ENCODE assay signal across 7 mouse cellular contexts in genomic region chr3:142708849-142709419, GRCm38 (mm10). TPM values are rescaled to one million over a fixed set of nuclear protein-coding genes. Genes with fewer than 3 reads are reported as not detected.
A peak's percentile ranks its signal among the peaks of the same experiment; 100 is the strongest.
DNase-seq lines count a peak whose midpoint lies in the region; ATAC-seq lines count a peak whose summit lies in the region.

No protein-coding gene starts in this region.

- no peak overlapping the region for H3K4me3 ChIP-seq in forebrain, embryonic 13.5 days
- no peak overlapping the region for H3K4me3 ChIP-seq in hindbrain, embryonic 15.5 days

- H3K9ac ChIP-seq in forebrain, embryonic 13.5 days: no peak overlapping the region
- H3K9ac ChIP-seq in hindbrain, embryonic 15.5 days: no peak overlapping the region

- no peaks in the 10 kb centered on the region for H3K36me3 ChIP-seq in forebrain, embryonic 13.5 days (ENCODE audit: poor library complexity, severe bottlenecking)
- no peaks in the 10 kb centered on the region for H3K36me3 ChIP-seq in hindbrain, embryonic 15.5 days

- WGBS in forebrain, embryonic 13.5 days: 50% methylated on average over 13 of the region's 13 CpGs
- WGBS in hindbrain, embryonic 15.5 days: 49% methylated on average over 13 of the region's 13 CpGs

- peak; percentile 87 for DNase-seq in NIH3T3 (ENCODE audit: low read depth)
- DNase-seq in c-Kit-positive CD71-positive TER-119-positive erythroid progenitor cells, embryonic 14.5 days (ENCODE audit: low spot score): peak; percentile 58
- peak; percentile 57 to 78 for DNase-seq in layer of hippocampus, postnatal 14 days (ENCODE audit: low spot score in 2 of 2)
- peak; percentile 83 for DNase-seq in lung, postnatal 14 days
- DNase-seq in right cerebral cortex, adult 18-20 months: peak; percentile 75

- no peak overlapping the region for H3K4me2 ChIP-seq in forebrain, embryonic 13.5 days
- H3K4me2 ChIP-seq in hindbrain, embryonic 15.5 days: no peak overlapping the region

- no peaks in the 10 kb centered on the region for H3K27me3 ChIP-seq in forebrain, embryonic 13.5 days
- H3K27me3 ChIP-seq in hindbrain, embryonic 15.5 days: no peaks in the 10 kb centered on the region

- peaks cover 6% of the 10 kb centered on the region; the same call in 1 of the 2 replicates for H3K9me3 ChIP-seq in forebrain, embryonic 13.5 days (replicated peaks)
- no peaks in the 10 kb centered on the region for H3K9me3 ChIP-seq in hindbrain, embryonic 15.5 days

- no peak overlapping the region for H3K27ac ChIP-seq in forebrain, embryonic 13.5 days
- H3K27ac ChIP-seq in hindbrain, embryonic 15.5 days (replicated peaks): no peak overlapping the region

- ATAC-seq in forebrain, embryonic 13.5 days: peak; percentile 73
- ATAC-seq in hindbrain, embryonic 15.5 days (ENCODE audit: low FRiP score, low read depth): peak; percentile 46; the same call in 1 of the 2 replicates

- H3K4me1 ChIP-seq in forebrain, embryonic 13.5 days: no peaks in the 10 kb centered on the region
- H3K4me1 ChIP-seq in hindbrain, embryonic 15.5 days (replicated peaks): peaks cover 6% of the 10 kb centered on the region

RNA-seq across cellular contexts. Expression of gene Kyat3, which starts 8.1 kb away (rescaled TPM):
- polyA plus RNA-seq in forebrain, embryonic 13.5 days (2015; fragmentation: Nextera tagmentation; extraction: Ambion mirVana): 6.7 and 6.9 TPM in 2 replicates
- polyA plus RNA-seq in hindbrain, embryonic 15.5 days (2015; fragmentation: Nextera tagmentation; extraction: Ambion mirVana): 5.4 and 5.6 TPM in 2 replicates
- 1 to 10 TPM; 4.8 to 7.3 TPM for total RNA-seq in layer of hippocampus, postnatal 14 days (2021)

RNA-seq across cellular contexts. Expression of gene Gtf2b, which starts 55.9 kb away (rescaled TPM):
- 102 and 104 TPM in 2 replicates for polyA plus RNA-seq in forebrain, embryonic 13.5 days (2015; fragmentation: Nextera tagmentation; extraction: Ambion mirVana)
- 71.2 and 72.9 TPM in 2 replicates for polyA plus RNA-seq in hindbrain, embryonic 15.5 days (2015; fragmentation: Nextera tagmentation; extraction: Ambion mirVana)
- total RNA-seq in layer of hippocampus, postnatal 14 days (2021): 10 to 100 TPM; 40.6 to 41.5 TPM
